ENCODE assay signal across 8 mouse cellular contexts in genomic region chrX:94624835-94625803, GRCm38 (mm10). TPM values are rescaled to one million over a fixed set of nuclear protein-coding genes. Genes with fewer than 3 reads are reported as not detected.
A peak's percentile ranks its signal among the peaks of the same experiment; 100 is the strongest.
DNase-seq lines count a peak whose midpoint lies in the region; ATAC-seq lines count a peak whose summit lies in the region.

No protein-coding gene starts in this region.

- 31% methylated on average over 13 of the region's 13 CpGs for WGBS in heart, embryonic 14.5 days
- WGBS in lung, embryonic 16.5 days, result 27% methylated on average over 13 of the region's 13 CpGs

- no peak overlapping the region for H3K27ac ChIP-seq in heart, embryonic 14.5 days (replicated peaks in 1 of 2; ENCODE audit: control insufficient read depth in 1 of 2, insufficient read depth in 1 of 2, low read depth in 2 of 2, low read length in 2 of 2)
- no peak overlapping the region for H3K27ac ChIP-seq in lung, embryonic 16.5 days (ENCODE audit: low read length)

- H3K4me1 ChIP-seq in heart, embryonic 14.5 days (ENCODE audit: control insufficient read depth in 2 of 2, insufficient read depth in 2 of 2, low read length in 2 of 2), result no peaks in the 10 kb centered on the region
- H3K4me1 ChIP-seq in lung, embryonic 16.5 days (replicated peaks; ENCODE audit: control insufficient read depth, insufficient read depth, low read length), result no peaks in the 10 kb centered on the region

- DNase-seq in ovary, postnatal 36 days (ENCODE audit: low spot score), result peak; percentile 36
- no peak for DNase-seq in ovary, postnatal 10 days (ENCODE audit: low spot score)
- peak; percentile 32 for DNase-seq in embryo, embryonic 11.5 days (ENCODE audit: low read depth, low spot score)
- DNase-seq in kidney, postnatal 36 days, result peak; percentile 12 to 58
- peak; percentile 81 for DNase-seq in retina, postnatal 1 day

- H3K36me3 ChIP-seq in heart, embryonic 14.5 days (ENCODE audit: control insufficient read depth, insufficient read depth, low read length), result no peaks in the 10 kb centered on the region
- H3K36me3 ChIP-seq in lung, embryonic 16.5 days (ENCODE audit: control insufficient read depth, insufficient read depth, low read length), result no peaks in the 10 kb centered on the region

- ATAC-seq in heart, embryonic 14.5 days (ENCODE audit: insufficient number of reproducible peaks, insufficient read depth, low FRiP score, low read depth), result no peak
- ATAC-seq in lung, embryonic 16.5 days (ENCODE audit: low read depth), result peak; percentile 80; the same call in 1 of the 2 replicates
- no peak for ATAC-seq in erythroid progenitor cell, adult 5-6 weeks (replicated peaks; ENCODE audit: low FRiP score, poor library complexity, severe bottlenecking)

- no peaks in the 10 kb centered on the region for H3K27me3 ChIP-seq in heart, embryonic 14.5 days (ENCODE audit: control insufficient read depth, insufficient read depth, low read length)
- H3K27me3 ChIP-seq in lung, embryonic 16.5 days (ENCODE audit: control insufficient read depth, insufficient read depth, low read depth, low read length), result 0 out of 2 replicates have a peak, but pooled peaks cover 2% of the 10 kb centered on the region

- H3K9me3 ChIP-seq in heart, embryonic 14.5 days (ENCODE audit: control insufficient read depth, low read length), result no peaks in the 10 kb centered on the region
- no peaks in the 10 kb centered on the region for H3K9me3 ChIP-seq in lung, embryonic 16.5 days (ENCODE audit: control insufficient read depth, low read length)

- H3K4me3 ChIP-seq in heart, embryonic 14.5 days (ENCODE audit: control insufficient read depth in 1 of 2, insufficient read depth in 1 of 2, low read depth in 1 of 2, low read length in 2 of 2), result peak overlapping the region in 1 of 2 experiments; percentile 19; a peak in 1 of 4 replicates
- H3K4me3 ChIP-seq in lung, embryonic 16.5 days (ENCODE audit: low read length), result peak overlapping the region; percentile 19; the same call in 1 of the 2 replicates

- H3K9ac ChIP-seq in heart, embryonic 14.5 days (ENCODE audit: low read length), result no peak overlapping the region
- no peak overlapping the region for H3K9ac ChIP-seq in lung, embryonic 16.5 days (ENCODE audit: low read length)

- H3K4me2 ChIP-seq in heart, embryonic 14.5 days (ENCODE audit: low read length), result peak overlapping the region; percentile 54
- H3K4me2 ChIP-seq in lung, embryonic 16.5 days (ENCODE audit: low read depth, low read length), result peak overlapping the region; percentile 40

RNA-seq across cellular contexts. Expression of gene Gspt2, which starts 10.8 kb away (rescaled TPM):
- 3.4 and 3.6 TPM in 2 replicates for polyA plus RNA-seq in heart, embryonic 14.5 days (2014; fragmentation: Nextera tagmentation; extraction: Ambion mirVana)
- 3.1 and 3.9 TPM in 2 replicates for polyA plus RNA-seq in lung, embryonic 16.5 days (2015; fragmentation: Nextera tagmentation; extraction: Ambion mirVana)
- 0.42 TPM in 1 of 2 replicates, not detected in the other for total RNA-seq in erythroid progenitor cell, adult 5-6 weeks (2015; ENCODE audit: low replicate concordance)
- 0.39 and 2.0 TPM in 2 replicates for total RNA-seq in erythroid progenitor cell, adult 5-6 weeks (2017; ENCODE audit: low replicate concordance)
